Mouse (Mus musculus) lung, embryonic 16.5 days (tissue): ENCODE results near the gene Pxmp4. TPM values are rescaled to one million over a fixed set of nuclear protein-coding genes. Genes with fewer than 3 reads are reported as not detected.
A peak's percentile ranks its signal among the peaks of the same experiment; 100 is the strongest.

Source experiments
- ATAC-seq: fragments of 200-750 bp; cut with Nextera tagmentation; 2 replicates; pipeline ENCODE4 v1.8.0; 2017; ENCODE audit warnings: low read depth, mild to moderate bottlenecking, moderate library complexity
- H3K27ac ChIP-seq: fragments of 300-500 bp; sonication (generic); 2 replicates; pipeline ENCODE4 v1.5.1; 2014; ENCODE audit warnings: mild to moderate bottlenecking, control low read depth, low read length
- H3K27me3 ChIP-seq: fragments of 300-500 bp; sonication (generic); 2 replicates; pipeline ENCODE4 v1.6.1; 2014; ENCODE audit warnings: low read depth, low read length, mixed read lengths; ENCODE audit not compliant: control insufficient read depth, insufficient read depth
- H3K36me3 ChIP-seq: fragments of 300-500 bp; sonication (generic); 2 replicates; pipeline ENCODE4 v1.6.1; 2014; ENCODE audit warnings: low read length; ENCODE audit not compliant: control insufficient read depth, insufficient read depth
- H3K4me1 ChIP-seq: fragments of 300-500 bp; sonication (generic); replicated peaks from 2 replicates; pipeline ENCODE4 v1.6.1; 2014; ENCODE audit warnings: low read length, mixed read lengths; ENCODE audit not compliant: control insufficient read depth, insufficient read depth
- H3K4me2 ChIP-seq: fragments of 300-500 bp; sonication (generic); 2 replicates; pipeline ENCODE4 v1.6.1; 2014; ENCODE audit warnings: low read depth, low read length, control low read depth
- H3K4me3 ChIP-seq: fragments of 300-500 bp; sonication (generic); 2 replicates; pipeline ENCODE4 v1.5.1; 2014; ENCODE audit warnings: mild to moderate bottlenecking, low read length, control low read depth
- H3K9ac ChIP-seq: fragments of 300-500 bp; sonication (generic); 2 replicates; pipeline ENCODE4 v1.6.1; 2014; ENCODE audit warnings: low read length, control low read depth
- H3K9me3 ChIP-seq: fragments of 300-500 bp; sonication (generic); 2 replicates; pipeline ENCODE4 v1.6.1; 2016; ENCODE audit warnings: low read length; ENCODE audit not compliant: control insufficient read depth
- WGBS: fragments of 180-500 bp; shearing (Covaris S2); extraction: QIAGEN DNeasy Blood & Tissue Kit; methylation state at CpG from one replicate; pipeline ENCODE4 v1.1.7; 2014; 5-methylcytosine and 5-hydroxymethylcytosine counted together
- polyA plus RNA-seq: library from polyadenylated mRNA; unstranded; fragments of >200 nt; fragmentation: Nextera tagmentation; extraction: Ambion mirVana; gene quantifications from 2 replicates; pipeline ENCODE4 v1.2.1, GENCODE M21; 2015

Pxmp4 gene
- polyA plus RNA-seq, 1 experiment from 2014 or later, result 31.4 TPM

DNA sequence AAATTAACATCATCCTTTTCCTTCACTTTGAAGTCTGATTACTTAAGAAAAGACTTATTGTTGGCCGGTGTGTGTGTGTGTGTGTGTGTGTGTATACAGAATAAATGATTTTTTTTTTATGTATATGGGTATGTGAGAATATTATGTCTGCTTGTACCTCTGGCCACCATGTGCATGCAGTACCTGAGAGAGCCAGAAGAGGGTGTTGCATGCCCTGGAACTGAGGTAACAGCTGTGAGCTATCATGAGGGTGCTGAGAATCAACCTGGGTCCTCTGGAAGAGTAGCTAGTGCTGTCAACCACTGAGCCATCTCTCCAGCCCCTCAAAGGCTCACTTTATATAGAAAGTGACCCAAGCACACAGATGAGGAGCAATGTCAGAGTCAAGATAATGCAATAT lies 22.1 kb downstream of the Pxmp4 start:
- Histone ChIP-seq H3K9me3 (0 out of 2 replicates have a peak, but pooled peaks cover 1% of the 10 kb centered on the region), H3K27ac (no peak overlapping the region), H3K4me3 (no peak overlapping the region), H3K4me2 (no peak overlapping the region), H3K27me3 (no peaks in the 10 kb centered on the region), H3K36me3 (peaks cover 1% of the 10 kb centered on the region; the same call in 1 of the 2 replicates), H3K4me1 (peaks cover 6% of the 10 kb centered on the region; the same call in 1 of the 2 replicates), H3K9ac (no peak overlapping the region)
- 92% methylated on average over 1 of the region's 1 CpGs for WGBS
- no peak for ATAC-seq

DNA sequence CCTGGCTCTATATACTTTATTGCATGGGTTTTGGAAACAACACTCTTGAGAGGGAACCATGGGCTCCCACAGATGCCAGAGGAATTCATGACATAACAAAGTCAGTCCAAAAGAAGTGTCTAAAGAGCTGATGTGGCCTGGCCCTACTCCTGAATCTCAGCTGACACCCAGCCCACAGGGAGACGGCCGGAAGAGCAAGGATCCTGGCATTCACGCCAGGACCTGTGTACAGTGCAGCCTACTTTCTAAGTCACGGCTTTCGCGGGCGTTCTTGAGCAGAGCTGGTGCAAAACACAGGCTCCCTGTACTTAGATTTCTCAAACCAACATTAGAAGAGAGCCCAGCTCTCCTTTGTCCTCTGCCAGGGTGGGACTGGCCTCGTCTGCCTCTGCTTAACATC lies 22.9 kb downstream of the Pxmp4 start:
- Histone ChIP-seq H3K9me3 (no peaks in the 10 kb centered on the region), H3K36me3 (no peaks in the 10 kb centered on the region), H3K27me3 (no peaks in the 10 kb centered on the region), H3K4me3 (no peak overlapping the region), H3K4me1 (peaks cover 6% of the 10 kb centered on the region; the same call in 1 of the 2 replicates), H3K27ac (no peak overlapping the region), H3K4me2 (no peak overlapping the region), H3K9ac (peak overlapping the region; percentile 17; the same call in 1 of the 2 replicates)
- WGBS, result 63% methylated on average over 8 of the region's 8 CpGs
- ATAC-seq, result peak; percentile 34; the same call in 1 of the 2 replicates

DNA sequence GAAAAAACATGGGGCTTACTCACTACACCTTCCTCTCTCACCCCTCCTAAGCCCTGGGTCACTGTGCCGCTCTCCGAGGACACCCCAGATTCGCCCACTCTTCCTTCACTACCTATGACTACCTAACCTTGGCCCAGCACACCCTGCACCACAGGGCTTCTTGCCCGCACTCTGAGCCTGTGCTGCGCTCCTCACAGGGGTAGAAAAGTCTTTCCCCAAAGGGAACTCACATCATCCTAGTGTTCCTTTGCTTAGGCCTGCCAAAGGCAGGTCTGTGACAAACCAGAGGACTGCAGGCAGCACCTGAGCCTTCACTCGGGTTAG lies 25.8 kb downstream of the Pxmp4 start:
- H3K27me3 ChIP-seq, result no peaks in the 10 kb centered on the region
- WGBS, result 86% methylated on average over 6 of the region's 6 CpGs
- H3K4me3 ChIP-seq, result no peak overlapping the region
- H3K36me3 ChIP-seq, result no peaks in the 10 kb centered on the region
- H3K4me2 ChIP-seq, result no peak overlapping the region
- no peak overlapping the region for H3K27ac ChIP-seq
- H3K9ac ChIP-seq, result no peak overlapping the region
- H3K9me3 ChIP-seq, result no peaks in the 10 kb centered on the region
- no peak for ATAC-seq
- H3K4me1 ChIP-seq, result no peaks in the 10 kb centered on the region; the same call in 1 of the 2 replicates

GRCm38 (mm10) chr2:154576876-154577743 lies 26.4 kb downstream of the Pxmp4 start:
- H3K4me3 ChIP-seq, result no peak overlapping the region
- WGBS, result 60% methylated on average over 12 of the region's 12 CpGs
- H3K36me3 ChIP-seq, result no peaks in the 10 kb centered on the region
- H3K4me1 ChIP-seq, result no peaks in the 10 kb centered on the region; the same call in 1 of the 2 replicates
- H3K9ac ChIP-seq, result no peak overlapping the region
- no peak for ATAC-seq
- H3K4me2 ChIP-seq, result no peak overlapping the region
- H3K27ac ChIP-seq, result no peak overlapping the region
- H3K9me3 ChIP-seq, result no peaks in the 10 kb centered on the region
- H3K27me3 ChIP-seq, result no peaks in the 10 kb centered on the region

DNA sequence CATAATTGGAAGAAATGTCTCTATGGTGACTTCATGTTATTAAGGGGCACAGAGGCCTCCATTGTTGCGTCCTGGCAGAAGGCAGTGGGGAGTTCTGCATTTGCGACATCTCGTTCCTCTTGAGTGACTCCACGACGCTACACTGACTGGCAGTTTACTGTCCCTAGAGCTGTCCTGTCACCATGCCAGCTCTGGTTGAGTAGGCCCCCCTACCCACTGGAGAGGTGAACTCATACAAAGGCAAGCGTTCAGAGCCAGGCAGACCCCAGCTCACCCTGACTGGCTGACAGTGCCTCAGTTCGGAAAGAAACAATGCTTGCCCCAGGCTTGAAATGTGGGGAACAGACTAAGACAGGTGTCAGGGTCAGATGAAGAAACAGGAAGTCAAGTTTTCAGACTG lies 29.2 kb downstream of the Pxmp4 start:
- no peaks in the 10 kb centered on the region for H3K9me3 ChIP-seq
- H3K36me3 ChIP-seq, result no peaks in the 10 kb centered on the region
- ATAC-seq, result no peak
- H3K4me1 ChIP-seq, result peaks cover 13% of the 10 kb centered on the region; the same call in 1 of the 2 replicates
- H3K4me3 ChIP-seq, result no peak overlapping the region
- H3K4me2 ChIP-seq, result no peak overlapping the region
- no peak overlapping the region for H3K27ac ChIP-seq
- H3K27me3 ChIP-seq, result no peaks in the 10 kb centered on the region
- no peak overlapping the region for H3K9ac ChIP-seq
- 74% methylated on average over 7 of the region's 7 CpGs for WGBS

DNA sequence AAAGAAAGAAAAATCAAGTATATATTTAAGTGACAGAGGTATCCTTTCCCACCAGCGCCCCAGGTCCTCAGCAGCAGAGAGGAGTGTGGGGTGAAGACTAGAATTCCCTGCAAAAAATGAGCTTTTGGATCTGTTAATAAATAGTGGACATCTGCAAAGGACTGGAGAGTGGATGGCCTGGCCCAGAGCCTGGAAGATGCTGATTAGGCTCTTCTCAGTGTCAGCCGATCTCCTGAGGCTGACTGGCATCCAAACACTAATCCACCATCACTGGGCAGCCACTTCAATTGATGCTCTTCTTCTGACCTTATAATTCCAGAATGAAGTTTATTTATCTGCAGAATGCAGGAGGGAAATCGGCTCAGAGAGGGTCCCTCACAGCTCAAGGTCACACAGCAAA lies 30.5 kb downstream of the Pxmp4 start:
- H3K9me3 ChIP-seq, result no peaks in the 10 kb centered on the region
- ATAC-seq, result no peak
- H3K4me1 ChIP-seq, result peaks cover 19% of the 10 kb centered on the region
- no peak overlapping the region for H3K27ac ChIP-seq
- H3K27me3 ChIP-seq, result no peaks in the 10 kb centered on the region
- H3K9ac ChIP-seq, result no peak overlapping the region
- 55% methylated on average over 3 of the region's 3 CpGs for WGBS
- H3K4me2 ChIP-seq, result no peak overlapping the region
- no peak overlapping the region for H3K4me3 ChIP-seq
- H3K36me3 ChIP-seq, result no peaks in the 10 kb centered on the region

DNA sequence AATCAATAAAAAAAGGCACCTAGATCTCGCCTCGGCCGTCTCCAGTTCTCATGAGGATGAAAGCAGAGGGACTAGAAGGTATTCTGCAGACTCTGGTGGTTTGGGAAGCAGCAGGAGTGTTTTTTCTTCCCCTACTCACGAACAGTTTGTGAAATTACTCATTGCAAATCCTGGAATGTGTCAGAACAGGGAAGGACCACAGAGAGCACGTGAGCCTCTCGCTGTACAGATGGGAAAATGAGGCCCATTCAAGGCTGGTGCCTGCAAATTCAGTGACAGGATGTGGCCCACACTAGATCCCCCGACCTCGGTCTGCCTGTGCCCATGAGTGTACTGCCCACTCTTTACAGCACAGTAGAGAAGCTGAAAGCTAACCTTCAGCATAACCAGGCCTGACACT lies 31.5 kb downstream of the Pxmp4 start:
- Histone ChIP-seq H3K9ac (no peak overlapping the region), H3K4me3 (no peak overlapping the region), H3K9me3 (no peaks in the 10 kb centered on the region), H3K27me3 (no peaks in the 10 kb centered on the region), H3K27ac (no peak overlapping the region), H3K4me1 (peaks cover 29% of the 10 kb centered on the region), H3K36me3 (no peaks in the 10 kb centered on the region), H3K4me2 (no peak overlapping the region)
- 60% methylated on average over 8 of the region's 8 CpGs for WGBS
- no peak for ATAC-seq

DNA sequence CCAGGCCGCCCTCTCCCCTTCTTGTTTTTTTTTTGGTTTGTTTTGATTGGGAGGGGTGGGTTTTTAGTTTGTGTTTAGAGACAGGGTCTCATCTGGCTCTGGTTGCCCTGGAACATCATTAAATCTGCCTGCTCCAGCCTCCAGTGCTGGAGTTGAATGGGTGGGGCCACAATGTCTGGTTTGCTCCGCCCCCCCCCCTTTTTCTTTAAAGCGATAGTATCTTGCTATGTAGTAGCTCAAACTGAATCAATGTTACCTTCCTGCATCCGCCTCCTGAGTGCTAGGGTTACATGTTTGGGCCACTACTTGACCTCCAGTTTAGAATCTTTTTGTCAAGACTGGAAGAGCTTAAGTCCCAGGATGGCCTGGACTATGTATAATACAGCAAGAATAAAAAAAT lies 32.2 kb downstream of the Pxmp4 start:
- no peak overlapping the region for H3K4me3 ChIP-seq
- no peak for ATAC-seq
- H3K4me2 ChIP-seq, result no peak overlapping the region
- H3K9ac ChIP-seq, result no peak overlapping the region
- peaks cover 36% of the 10 kb centered on the region for H3K4me1 ChIP-seq
- no peaks in the 10 kb centered on the region for H3K36me3 ChIP-seq
- H3K9me3 ChIP-seq, result no peaks in the 10 kb centered on the region
- WGBS, result 72% methylated on average over 4 of the region's 4 CpGs
- H3K27me3 ChIP-seq, result no peaks in the 10 kb centered on the region
- peak overlapping the region; percentile 89; the same call in 1 of the 2 replicates for H3K27ac ChIP-seq

GRCm38 (mm10) chr2:154570666-154571065 lies 32.8 kb downstream of the Pxmp4 start:
- Histone ChIP-seq H3K4me3 (no peak overlapping the region), H3K4me2 (peak overlapping the region; percentile 81; the same call in 1 of the 2 replicates), H3K4me1 (peaks cover 38% of the 10 kb centered on the region), H3K9me3 (no peaks in the 10 kb centered on the region), H3K27ac (peak overlapping the region; percentile 89), H3K36me3 (no peaks in the 10 kb centered on the region), H3K9ac (no peak overlapping the region), H3K27me3 (no peaks in the 10 kb centered on the region)
- WGBS, result 44% methylated on average over 4 of the region's 4 CpGs
- no peak for ATAC-seq
